Mouse (Mus musculus) liver, postnatal 0 days (tissue): ENCODE results near the gene Prss44.
A peak's percentile ranks its signal among the peaks of the same experiment; 100 is the strongest.

ENCODE experiments used
- CTCF ChIP-seq: sonication (generic); IDR thresholded peaks from 2 replicates; pipeline ENCODE4 v1.5.1; 2016; ENCODE audit warnings: antibody characterized with exemption, low read depth
- EP300 ChIP-seq: IDR thresholded peaks from 2 replicates; pipeline ENCODE4 v1.6.1; 2016; ENCODE audit warnings: antibody characterized with exemption, low read depth, mild to moderate bottlenecking

DNA sequence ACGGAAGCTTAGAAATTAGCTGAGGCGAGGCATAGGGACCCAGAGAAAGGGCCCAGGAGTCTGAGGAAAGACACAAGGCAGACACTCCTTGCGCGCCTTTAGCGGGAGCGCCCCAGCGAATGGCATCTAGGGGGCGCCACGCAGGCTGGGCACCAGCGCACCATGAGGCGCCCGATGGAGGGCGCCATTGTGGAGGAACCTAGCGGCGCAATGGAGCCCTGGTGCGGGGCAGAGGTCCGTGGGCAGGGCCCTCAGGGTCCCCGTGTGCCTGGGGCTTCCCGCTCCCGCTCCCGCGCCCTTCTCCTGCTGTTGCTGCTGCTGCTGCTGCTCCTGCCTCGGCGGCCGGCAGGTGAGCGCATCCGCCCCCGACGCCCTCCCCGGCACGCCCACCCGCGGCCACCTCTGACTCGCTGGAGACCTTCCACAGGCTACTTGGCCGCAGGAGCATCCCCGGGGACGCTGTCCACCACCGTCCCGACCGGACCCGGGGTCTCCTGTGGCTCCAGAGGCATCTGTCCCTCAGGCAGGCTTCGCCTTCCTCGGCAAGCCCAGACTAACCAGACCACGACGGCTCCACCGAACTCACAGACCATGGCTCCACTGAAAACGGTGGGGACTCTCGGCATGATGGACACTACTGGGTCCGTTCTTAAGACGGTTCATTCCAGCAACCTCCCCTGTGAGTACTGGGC lies 44.1 kb downstream of the Prss44 start, which contains the start of gene Prss50:
- peak; percentile 73 for TF ChIP-seq CTCF
- no peak for TF ChIP-seq EP300
